ENCODE assay signal across 28 mouse cellular contexts in the genomic region with DNA sequence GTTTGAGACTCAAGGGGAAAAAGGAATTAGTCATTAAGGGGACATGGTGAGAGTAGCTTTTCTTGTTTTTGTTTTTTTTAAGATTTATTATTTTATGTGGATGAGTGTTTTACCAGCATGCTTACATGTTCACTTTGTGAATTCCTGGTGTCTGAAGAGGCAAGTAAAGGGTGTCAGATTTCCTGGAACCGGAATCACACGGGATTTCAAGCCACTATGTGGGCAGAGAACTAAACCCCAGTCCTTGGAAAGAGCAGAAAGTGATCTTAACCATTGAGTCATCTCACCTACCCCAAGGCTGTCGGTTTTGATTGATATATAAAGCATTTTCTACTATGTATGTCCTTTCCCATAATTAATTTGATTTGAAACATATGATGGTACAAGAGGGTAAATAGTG. TPM values are rescaled to one million over a fixed set of nuclear protein-coding genes. Genes with fewer than 3 reads are reported as not detected.
"Had no signal": no experiment of that assay in that cellular context is flagged by ENCODE, and none has a peak within 500 bp of the region (broad histone marks: within the 10 kb centered on the region; RNA-seq: fewer than 3 reads in every experiment).

No protein-coding gene starts in this region.

- H3K4me1 ChIP-seq: midbrain, embryonic 13.5 days; midbrain, embryonic 15.5 days had no signal

- H3K9ac ChIP-seq: lung, embryonic 15.5 days; midbrain, embryonic 13.5 days; midbrain, embryonic 15.5 days; neural tube, embryonic 13.5 days; neural tube, embryonic 15.5 days had no signal

- H3K9me3 ChIP-seq: lung, embryonic 15.5 days; megakaryocyte, embryonic 14.5 days; midbrain, embryonic 13.5 days; midbrain, embryonic 15.5 days; neural tube, embryonic 13.5 days; neural tube, embryonic 15.5 days had no signal

- ATAC-seq: lung, postnatal 0 days; midbrain, embryonic 13.5 days; midbrain, embryonic 15.5 days had no signal

- H3K4me3 ChIP-seq: lung, embryonic 15.5 days; megakaryocyte, embryonic 14.5 days; midbrain, embryonic 13.5 days; midbrain, embryonic 15.5 days; neural tube, embryonic 13.5 days; neural tube, embryonic 15.5 days had no signal

- DNase-seq: lung, adult 2 months; lung, postnatal 14 days; lung, postnatal 36 days; retina, postnatal 1 day; right cerebral cortex, adult 18-20 months; right cerebral cortex, postnatal 25 days; right cerebral cortex, postnatal 4 days; spleen, adult 18-20 months; thymus, adult 18-20 months; thymus, postnatal 14 days; thymus, postnatal 36 days had no signal

- H3K4me2 ChIP-seq: lung, embryonic 15.5 days; midbrain, embryonic 11.5 days; midbrain, embryonic 13.5 days; midbrain, embryonic 15.5 days; neural tube, embryonic 13.5 days; neural tube, embryonic 15.5 days had no signal

- H3K27me3 ChIP-seq: lung, embryonic 15.5 days; midbrain, embryonic 13.5 days; midbrain, embryonic 15.5 days; neural tube, embryonic 13.5 days; neural tube, embryonic 15.5 days had no signal

- H3K27ac ChIP-seq: lung, embryonic 15.5 days; macrophage; midbrain, embryonic 13.5 days; midbrain, embryonic 15.5 days; neural tube, embryonic 13.5 days; neural tube, embryonic 15.5 days had no signal

- H3K36me3 ChIP-seq: lung, embryonic 15.5 days; midbrain, embryonic 13.5 days; midbrain, embryonic 15.5 days; neural tube, embryonic 13.5 days; neural tube, embryonic 15.5 days had no signal

RNA-seq across cellular contexts. Expression of a gene that starts 48.2 kb away (rescaled TPM):
- total RNA-seq: megakaryocyte progenitor cell, adult 5-6 weeks; midbrain, postnatal 0 days; monocyte, adult 5-6 weeks had no signal
- polyA plus RNA-seq: lung, adult 2 months; lung, embryonic 15.5 days; lung, postnatal 0 days; macrophage; midbrain, embryonic 11.5 days; midbrain, embryonic 13.5 days; midbrain, embryonic 15.5 days; midbrain, postnatal 0 days; neural tube, embryonic 11.5 days; neural tube, embryonic 13.5 days; neural tube, embryonic 15.5 days; small intestine, adult 2 months; stomach, embryonic 14.5 days; stomach, embryonic 16.5 days had no signal

RNA-seq across cellular contexts. Expression of a gene that starts 52.5 kb away (rescaled TPM):
- total RNA-seq: megakaryocyte progenitor cell, adult 5-6 weeks; midbrain, postnatal 0 days; monocyte, adult 5-6 weeks had no signal
- polyA plus RNA-seq: lung, adult 2 months; lung, embryonic 15.5 days; lung, postnatal 0 days; macrophage; midbrain, embryonic 11.5 days; midbrain, embryonic 13.5 days; midbrain, embryonic 15.5 days; midbrain, postnatal 0 days; neural tube, embryonic 11.5 days; neural tube, embryonic 13.5 days; neural tube, embryonic 15.5 days; small intestine, adult 2 months; stomach, embryonic 14.5 days; stomach, embryonic 16.5 days; thymus, postnatal 0 days had no signal
